Mouse (Mus musculus): Measurements from ENCODE around the gene Actn4.

Gene Actn4

GRCm38 (mm10) chr7:28847273-28847672 lies 114.9 kb downstream of the Actn4 start:
- DNase-seq (ENCODE audit: low spot score), result no peak
